Mouse (Mus musculus): Measurements from ENCODE around the gene Ttll10.
A peak's percentile ranks its signal among the peaks of the same experiment; 100 is the strongest.

Gene Ttll10

GRCm38 (mm10) chr4:156059261-156059660, at the start of gene Ttll10:
Gene Ttll10 (minus strand): TSS chr4:156059414.
- no peak for DNase-seq

- no peak for DNase-seq
Observed at GRCm38 (mm10) chr4:156103342-156103741, 44.1 kb upstream of the Ttll10 start.

DNA sequence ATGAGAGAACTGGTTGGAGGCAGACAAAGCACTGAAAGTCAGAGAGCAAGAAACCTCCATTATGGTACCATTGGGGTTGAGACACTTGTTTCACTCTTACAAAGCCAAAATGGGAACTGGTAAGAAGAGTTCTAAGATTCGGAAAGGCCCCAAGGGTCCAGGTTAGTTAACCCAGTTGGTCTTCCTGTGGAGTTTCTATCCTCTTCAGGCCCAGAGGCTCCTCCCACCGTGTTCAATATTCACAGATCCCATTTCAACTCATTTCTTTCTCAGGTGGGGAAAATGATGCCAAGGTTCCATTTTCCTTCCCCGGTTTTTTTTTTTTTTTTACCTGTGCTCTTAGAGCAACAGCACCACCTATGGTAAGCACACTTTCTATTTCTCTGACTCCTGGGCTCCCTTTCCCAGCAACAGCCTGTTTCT, 42.3 kb upstream of the Ttll10 start:
- no peak for DNase-seq

- no peak for DNase-seq
Observed at GRCm38 (mm10) chr4:156100501-156100900, 41.3 kb upstream of the Ttll10 start.

GRCm38 (mm10) chr4:156099427-156099826, 40.2 kb upstream of the Ttll10 start:
- no peak for DNase-seq

GRCm38 (mm10) chr4:156097770-156098366, 38.7 kb upstream of the Ttll10 start:
- no peak for DNase-seq

DNA sequence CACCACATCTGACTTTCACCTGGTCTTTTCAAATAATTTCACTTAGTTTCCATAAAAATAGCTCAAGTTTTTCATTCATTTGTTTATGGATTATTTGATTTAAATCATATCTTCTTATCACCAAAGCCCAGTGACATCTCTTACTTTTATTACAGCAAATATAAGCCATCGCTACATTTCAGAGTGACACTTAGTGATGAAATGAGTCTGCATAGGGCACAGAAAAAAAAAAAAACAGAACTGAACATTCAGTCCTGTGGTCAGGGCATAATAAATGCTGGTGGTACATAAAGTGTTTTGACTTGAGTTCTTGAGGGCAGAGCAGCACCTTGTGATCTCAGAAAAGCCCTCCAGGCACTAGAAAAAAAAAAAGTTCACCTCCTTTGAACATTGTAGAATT, 37.0 kb upstream of the Ttll10 start:
- DNase-seq: no peak

DNA sequence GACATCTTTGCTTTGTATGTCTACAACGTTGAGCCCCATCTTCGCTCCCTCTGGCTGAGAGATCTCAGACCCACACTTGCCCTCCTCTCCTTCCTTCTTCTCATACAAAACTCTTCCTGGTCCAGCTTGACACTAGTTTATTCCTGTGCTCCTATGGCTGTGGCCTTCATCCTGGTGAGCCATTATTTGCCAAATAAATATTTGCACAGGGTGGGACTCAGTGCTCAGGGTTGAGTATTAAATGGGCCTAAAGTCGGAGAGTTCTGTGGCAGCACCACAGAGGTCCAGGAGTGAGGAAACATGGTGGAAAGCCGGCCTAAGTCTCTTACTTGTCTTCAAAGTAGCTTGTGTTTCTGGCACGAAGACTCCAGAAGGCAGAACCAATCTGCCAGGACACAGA, 34.5 kb upstream of the Ttll10 start:
- no peak for DNase-seq

DNA sequence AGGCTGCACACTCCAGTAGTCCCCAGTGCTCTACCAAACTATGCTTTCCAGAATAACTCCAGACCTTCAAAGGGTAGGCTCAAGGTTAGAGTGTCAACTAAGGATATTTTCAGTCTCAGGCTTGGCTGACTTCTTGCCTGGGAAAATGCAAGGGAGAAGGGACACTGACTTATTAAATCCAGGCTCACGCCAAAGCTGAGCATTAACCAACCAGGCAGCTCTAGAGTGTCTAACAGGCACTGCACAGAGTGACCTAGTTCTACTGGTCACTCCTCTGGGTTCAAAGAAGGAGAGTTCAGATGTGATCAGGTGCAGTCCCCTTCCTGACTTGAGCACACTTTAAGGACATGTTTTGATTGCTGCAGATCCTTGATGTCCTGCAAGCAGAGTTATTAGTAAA, 33.6 kb upstream of the Ttll10 start:
- no peak for DNase-seq

- DNase-seq: no peak
Observed at GRCm38 (mm10) chr4:156091236-156091635, 32.0 kb upstream of the Ttll10 start.

DNA sequence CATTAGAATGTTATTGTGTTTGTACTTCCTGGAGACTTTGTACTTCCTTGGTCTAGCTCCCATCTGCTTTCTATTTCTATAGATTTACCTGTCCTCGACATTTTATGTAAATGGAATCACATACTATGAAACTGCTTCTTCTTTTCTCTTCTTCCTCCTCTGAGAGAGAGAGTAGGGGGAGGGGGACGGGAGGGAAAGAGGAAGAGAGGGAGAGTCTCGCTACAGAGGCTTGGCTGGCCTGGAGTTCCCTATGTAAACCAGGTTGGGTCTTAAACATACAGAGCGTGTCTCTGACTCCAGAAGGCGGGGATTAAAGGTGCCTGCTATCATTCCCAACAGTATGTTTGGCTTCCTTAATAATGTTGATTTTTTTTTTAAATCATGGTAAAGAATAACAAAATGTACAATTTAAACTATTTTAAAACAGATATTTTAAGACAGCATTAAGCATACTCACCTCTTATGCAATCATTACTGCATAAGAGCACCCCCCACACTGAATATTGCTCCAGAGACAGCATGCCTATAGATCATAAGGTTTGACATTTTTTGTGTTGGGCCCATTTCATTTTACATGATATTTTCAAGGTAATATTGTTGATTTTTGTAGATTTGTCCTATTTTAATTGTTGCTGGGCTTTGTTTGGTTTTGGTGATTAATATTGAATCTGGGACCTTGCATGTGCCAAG, 28.3 kb upstream of the Ttll10 start:
- DNase-seq: no peak

GRCm38 (mm10) chr4:156085256-156085655, 26.0 kb upstream of the Ttll10 start:
- no peak for DNase-seq

DNA sequence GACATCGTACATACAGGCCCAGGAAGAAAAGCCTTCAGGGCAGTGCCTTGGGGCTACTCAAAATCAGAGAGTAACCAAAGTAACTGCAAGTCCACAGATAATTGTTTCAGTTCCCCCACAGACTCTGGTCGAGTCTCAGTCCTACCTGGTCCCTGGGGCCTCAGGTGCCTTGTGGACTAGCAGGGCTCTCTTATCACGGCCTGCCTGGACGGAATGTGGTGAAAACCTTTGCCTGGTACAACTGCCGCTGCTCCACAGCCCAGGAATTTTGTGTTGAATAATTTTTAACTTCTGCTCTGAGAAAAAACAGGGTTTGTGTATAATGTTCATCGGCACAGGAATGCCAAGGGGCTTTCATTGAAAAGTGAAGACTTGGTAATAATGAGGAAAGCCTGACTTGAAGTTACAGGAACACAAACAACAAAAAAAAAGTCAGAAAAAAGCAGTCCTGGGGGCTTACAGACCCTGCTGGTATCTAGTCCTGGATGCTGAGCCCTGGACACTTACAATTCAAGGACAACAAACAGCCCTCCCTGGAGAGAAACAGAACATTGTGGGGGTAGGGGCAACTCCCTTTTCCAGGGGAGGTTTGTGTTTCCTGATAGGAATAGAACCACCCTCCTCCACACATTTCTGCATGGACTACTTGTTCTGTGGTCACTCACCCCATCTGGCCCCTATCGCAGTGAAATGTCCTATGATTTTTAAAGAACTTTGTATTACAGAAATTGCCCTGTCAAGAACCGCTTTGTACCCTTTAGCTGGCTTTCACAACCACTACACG, 25.1 kb upstream of the Ttll10 start:
- no peak for DNase-seq

DNA sequence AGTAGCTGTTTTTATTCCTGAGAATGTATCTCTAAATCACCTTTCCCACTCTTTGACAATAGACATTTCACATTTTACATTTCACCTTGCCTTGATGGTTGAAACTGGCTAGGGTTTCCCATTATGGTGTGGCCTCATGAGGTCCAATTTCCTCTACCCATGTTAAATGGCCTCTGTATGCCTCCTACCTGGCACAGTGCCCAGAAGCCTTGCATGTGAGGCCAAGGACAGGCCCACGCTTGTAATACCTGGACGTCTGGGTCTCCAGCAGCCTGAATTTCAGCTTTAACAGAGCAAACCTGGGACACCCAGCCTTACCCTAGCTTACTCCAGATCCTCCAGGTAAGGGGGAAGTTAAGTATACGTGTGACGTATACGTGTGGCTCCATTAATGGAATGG, 24.1 kb upstream of the Ttll10 start:
- DNase-seq: no peak

- DNase-seq: no peak
Observed at GRCm38 (mm10) chr4:156082621-156083234, 23.5 kb upstream of the Ttll10 start.

DNA sequence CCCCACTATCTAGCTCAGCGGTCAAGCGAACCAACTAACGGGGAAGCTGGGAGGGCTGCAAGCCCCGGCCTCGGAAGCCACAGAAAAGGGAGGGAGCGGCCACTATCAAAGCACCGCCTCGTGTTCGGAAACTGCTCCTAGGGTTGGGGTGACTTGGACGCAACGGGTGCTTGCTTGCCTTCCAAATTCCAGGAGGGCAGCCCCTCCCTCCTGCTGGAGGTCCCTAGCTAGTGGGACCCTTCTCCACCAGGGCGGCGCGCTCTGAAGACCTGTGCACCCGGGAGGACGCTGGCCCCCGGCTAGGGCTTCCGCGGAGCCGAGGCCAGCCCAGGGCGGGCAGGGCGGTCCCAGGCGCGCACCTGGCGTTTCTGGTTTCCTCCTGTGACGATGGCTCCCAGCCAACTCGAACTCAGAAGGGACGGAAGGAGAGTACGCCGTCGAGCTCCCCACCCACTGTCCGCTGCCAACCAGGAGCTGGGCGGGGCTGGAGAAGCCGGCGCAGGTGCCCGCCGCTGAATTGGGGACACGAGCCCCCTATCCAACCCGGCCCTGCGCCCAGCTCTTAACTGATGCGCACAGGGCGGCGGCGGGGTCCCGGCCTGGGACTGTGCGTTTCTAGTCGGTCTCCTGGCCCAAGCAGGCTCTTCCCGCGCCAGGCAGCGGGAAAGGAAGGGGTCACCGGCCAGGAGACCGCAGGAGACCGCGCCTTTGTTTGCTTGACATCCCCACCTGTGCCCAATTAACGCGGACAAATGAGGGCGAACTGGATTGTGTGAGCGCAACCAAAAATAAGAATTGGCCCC, 18.5 kb upstream of the Ttll10 start:
- peak; percentile 85 for DNase-seq

- peak; percentile 47 for DNase-seq
Observed at GRCm38 (mm10) chr4:156076911-156077382, 17.7 kb upstream of the Ttll10 start.

DNA sequence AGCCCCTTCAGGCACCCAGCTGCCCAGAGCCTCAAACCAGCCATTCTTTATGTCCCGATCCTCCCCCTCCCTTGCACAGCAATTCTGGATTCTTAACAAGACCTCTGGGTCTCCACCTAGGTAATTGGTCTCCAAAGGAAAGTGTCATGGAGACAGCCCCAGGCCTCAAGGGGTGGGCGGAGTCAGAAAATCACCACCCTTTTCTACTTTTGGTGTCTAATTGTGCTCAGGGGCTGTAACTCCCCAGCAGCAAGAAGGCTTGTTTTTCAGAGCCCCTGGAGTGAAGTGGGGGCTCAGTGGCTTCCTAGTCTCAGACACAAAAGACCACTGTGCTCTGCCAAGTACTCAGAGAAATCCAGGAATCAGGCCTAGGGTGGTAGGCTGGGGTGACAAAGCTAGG, 11.5 kb upstream of the Ttll10 start:
- DNase-seq: peak; percentile 61

DNA sequence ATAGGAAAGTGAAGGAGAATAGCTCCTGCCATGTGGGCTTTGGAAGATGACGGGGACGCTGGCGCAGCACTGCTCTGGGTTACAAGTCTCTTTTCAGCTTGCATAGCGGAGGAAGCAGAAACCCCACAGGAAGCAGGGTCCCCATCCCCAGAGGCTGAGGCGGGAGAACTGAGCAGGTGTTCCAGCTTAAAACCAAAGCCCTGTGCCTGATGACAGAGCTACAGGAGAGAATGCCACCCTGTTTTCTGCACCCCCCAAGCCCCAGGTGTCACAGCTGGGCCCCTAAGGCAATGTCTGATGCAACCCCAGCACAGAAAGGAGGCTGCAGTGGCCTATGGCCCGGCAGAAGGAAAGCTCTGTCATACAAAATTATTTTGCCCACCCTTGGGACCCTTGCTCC, 11.1 kb upstream of the Ttll10 start:
- peak; percentile 79 for DNase-seq

DNA sequence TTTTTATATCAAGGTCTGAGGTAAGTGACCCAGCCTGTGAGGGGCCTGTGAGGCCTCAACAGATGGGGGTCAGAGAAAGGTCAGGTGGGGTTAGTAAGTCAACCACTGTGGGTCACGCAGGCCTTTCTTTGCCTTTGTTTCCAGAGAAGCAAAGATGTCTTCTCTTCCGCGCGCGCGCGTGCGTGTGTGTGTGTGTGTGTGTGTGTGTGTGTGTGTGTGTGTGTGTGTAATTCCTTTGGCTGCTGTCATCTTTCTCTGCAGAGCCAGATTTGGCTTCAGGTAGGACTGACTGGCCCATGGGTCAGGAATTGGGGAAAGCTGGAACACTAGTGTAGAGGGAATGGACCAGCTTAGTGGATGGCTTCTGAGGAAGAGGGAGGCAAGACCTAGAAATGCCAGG, 10.5 kb upstream of the Ttll10 start:
- peak; percentile 53 for DNase-seq

DNA sequence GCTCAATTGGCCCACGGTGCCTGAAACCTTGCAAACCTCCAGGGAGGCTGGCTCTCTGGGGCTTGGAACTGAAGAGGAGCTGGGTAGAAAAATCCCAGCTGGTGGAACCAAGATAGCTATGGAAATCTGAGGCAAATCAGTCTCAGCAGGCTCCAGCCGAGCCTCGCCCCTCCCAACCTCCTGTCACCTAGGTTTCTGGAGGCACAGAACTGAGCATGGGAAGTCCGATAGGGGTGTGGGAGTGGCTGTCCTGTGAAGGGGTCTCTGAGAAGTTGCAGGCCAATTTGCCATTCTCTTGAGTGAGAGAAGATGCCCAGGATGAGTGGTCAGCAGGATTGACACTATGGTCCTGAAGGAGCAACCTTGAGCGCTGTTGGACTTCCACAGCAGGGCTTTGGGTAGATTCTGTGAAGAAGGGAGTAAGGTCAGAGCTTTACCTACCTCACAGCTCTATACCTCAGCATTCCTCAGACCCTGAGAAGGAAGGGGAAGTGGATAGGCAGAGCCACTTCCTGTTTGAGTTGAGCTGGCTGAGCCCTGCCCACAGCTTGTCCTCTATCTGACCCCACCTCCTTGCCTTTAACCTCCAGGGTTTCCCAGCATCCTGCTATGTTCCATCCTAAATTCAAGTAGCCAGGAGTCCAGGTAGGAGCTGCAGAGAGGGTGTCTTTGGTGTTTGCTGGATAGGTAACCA, 8.2 kb upstream of the Ttll10 start:
- DNase-seq: peak; percentile 38
